Comparison of ENCODE assay signal across 8 mouse cellular contexts in genomic region chr4:46553864-46554263, GRCm38 (mm10).
DNase-seq lines count a peak whose midpoint lies in the region.

No protein-coding gene starts in this region.

- peak; percentile 61 for DNase-seq in retina, postnatal 1 day
- no peak for DNase-seq in retina, embryonic 14.5 days (ENCODE audit: low spot score)
- DNase-seq in cerebellum, postnatal 14 days = peak; percentile 97 to 98
- DNase-seq in kidney, postnatal 36 days = peak; percentile 64 to 75
- peak; percentile 46 for DNase-seq in ovary, postnatal 36 days (ENCODE audit: low spot score)
- no peak for DNase-seq in right cerebral cortex, adult 2 months (ENCODE audit: low spot score in 2 of 2)
- no peak for DNase-seq in frontal cortex, postnatal 10 days (ENCODE audit: low spot score in 2 of 2)
- no peak for DNase-seq in embryo, embryonic 10.5 days (ENCODE audit: low spot score)

Comparison
In these comparisons a context has a peak if more than half of its experiments do, and no peak if none do; other contexts are left out.
1. DNase-seq: peak in retina, postnatal 1 day (single experiment), cerebellum, postnatal 14 days (2 of 2), kidney, postnatal 36 days (2 of 2) and ovary, postnatal 36 days (single experiment); none in retina, embryonic 14.5 days (single experiment), right cerebral cortex, adult 2 months (0 of 2), frontal cortex, postnatal 10 days (0 of 2) and embryo, embryonic 10.5 days (single experiment).